Comparison of ENCODE assay signal across 12 mouse cellular contexts in genomic region chr9:80658755-80659154, GRCm38 (mm10).
"Had no signal": no experiment of that assay in that cellular context is flagged by ENCODE, and none has a peak within 500 bp of the region (broad histone marks: within the 10 kb centered on the region; RNA-seq: fewer than 3 reads in every experiment).

No protein-coding gene starts in this region.

- DNase-seq: retina, postnatal 1 day; right cerebral cortex, adult 18-20 months; right cerebral cortex, postnatal 14 days; right cerebral cortex, postnatal 25 days; right cerebral cortex, postnatal 4 days; spleen, adult 18-20 months; thymus, adult 18-20 months; thymus, adult 2 months; thymus, postnatal 14 days; thymus, postnatal 25 days; thymus, postnatal 36 days; thymus, postnatal 4 days had no signal
